Mouse (Mus musculus): ENCODE results near the gene Actn3. TPM values are rescaled to one million over a fixed set of nuclear protein-coding genes. Genes with fewer than 3 reads are reported as not detected.
"Not testable (repeated sequence)": the region's sequence is repeated elsewhere in the genome, so short reads cannot be mapped to it uniquely, and the experiment has no call there.

Gene Actn3
- 10 to 100 TPM in 1 of 2 experiments, 1 to 10 TPM in 1; 8.5 to 35.5 TPM for total RNA-seq (2021)
- long read RNA-seq, experiment 1, transcript Actn3-201 (21 exons, 2,887 nt): major isoform, 14 of 20 reads
- long read RNA-seq, experiment 1, partial matches to known transcripts: 4 of 20 reads
- long read RNA-seq, experiment 1, other reads (novel, unspliced or antisense): 2 of 20 reads
- long read RNA-seq, experiment 2, transcript Actn3-201 (21 exons, 2,887 nt): major isoform, 5 of 9 reads
- long read RNA-seq, experiment 2, partial matches to known transcripts: 1 of 9 reads
- long read RNA-seq, experiment 2, other reads (novel, unspliced or antisense): 3 of 9 reads

GRCm38 (mm10) chr19:4877785-4878184 is at the start of gene Actn3:
Actn3 (minus strand) TSS chr19:4877909.
- DNase-seq (ENCODE audit: low spot score in 2 of 2): no peak

GRCm38 (mm10) chr19:4925121-4925860 is 47.6 kb upstream of the Actn3 start:
- no peak for DNase-seq (ENCODE audit: low spot score in 2 of 2)

GRCm38 (mm10) chr19:4919652-4920051 is 41.9 kb upstream of the Actn3 start:
- DNase-seq (ENCODE audit: low spot score in 2 of 2): no peak

GRCm38 (mm10) chr19:4916827-4917226 is 39.1 kb upstream of the Actn3 start:
- DNase-seq (ENCODE audit: low spot score in 2 of 2): no peak

GRCm38 (mm10) chr19:4915924-4916603 is 38.4 kb upstream of the Actn3 start:
- no peak for DNase-seq (ENCODE audit: low spot score in 2 of 2)

- DNase-seq (ENCODE audit: low spot score in 2 of 2): no peak
These were observed 31.7 kb upstream of the Actn3 start for GRCm38 (mm10) chr19:4909376-4909775.

GRCm38 (mm10) chr19:4908107-4908506 is 30.4 kb upstream of the Actn3 start:
- DNase-seq (ENCODE audit: low spot score in 2 of 2): no peak

GRCm38 (mm10) chr19:4905979-4906794 is 28.5 kb upstream of the Actn3 start, which contains the start of gene Bbs1:
Bbs1 (minus strand) TSS chr19:4906628.
- DNase-seq (ENCODE audit: low spot score in 2 of 2): peak; percentile 61 to 64

- DNase-seq (ENCODE audit: low spot score in 2 of 2): no peak
These were observed 22.2 kb upstream of the Actn3 start for GRCm38 (mm10) chr19:4899888-4900287.

- no peak for DNase-seq (ENCODE audit: low spot score in 2 of 2)
These were observed 21.3 kb upstream of the Actn3 start for GRCm38 (mm10) chr19:4898972-4899371.

GRCm38 (mm10) chr19:4896780-4897520 is 19.2 kb upstream of the Actn3 start:
- DNase-seq (ENCODE audit: low spot score in 2 of 2): no peak

- no peak for DNase-seq (ENCODE audit: low spot score in 2 of 2)
These were observed 14.1 kb upstream of the Actn3 start for GRCm38 (mm10) chr19:4891798-4892197.

- DNase-seq (ENCODE audit: low spot score in 2 of 2): no peak
These were observed 12.1 kb upstream of the Actn3 start for GRCm38 (mm10) chr19:4889791-4890190.

GRCm38 (mm10) chr19:4883961-4884360 is 6.3 kb upstream of the Actn3 start:
- DNase-seq (ENCODE audit: low spot score in 2 of 2): no peak

GRCm38 (mm10) chr19:4879324-4879703 is 1.6 kb upstream of the Actn3 start:
- no peak for DNase-seq (ENCODE audit: low spot score in 2 of 2)

- DNase-seq (ENCODE audit: low spot score in 2 of 2): peak; percentile 91 to 92
These were observed 955 bp upstream of the Actn3 start, which contains the start of gene Zdhhc24 for GRCm38 (mm10) chr19:4878405-4879323. Zdhhc24 (plus strand) TSS chr19:4878668.

- no peak for DNase-seq (ENCODE audit: low spot score in 2 of 2)
These were observed 954 bp downstream of the Actn3 start for GRCm38 (mm10) chr19:4876755-4877154.

- DNase-seq (ENCODE audit: low spot score in 2 of 2): no peak
These were observed 1.5 kb downstream of the Actn3 start for GRCm38 (mm10) chr19:4876241-4876640.

GRCm38 (mm10) chr19:4874613-4875012 is 3.1 kb downstream of the Actn3 start:
- DNase-seq (ENCODE audit: low spot score in 2 of 2): not testable (repeated sequence)
